Mouse (Mus musculus): ENCODE measurements around the gene Napa. TPM values are rescaled to one million over a fixed set of nuclear protein-coding genes. Genes with fewer than 3 reads are reported as not detected.

Napa gene
- polyA plus RNA-seq, 1 experiment from 2014 or later = 239 TPM

GRCm38 (mm10) chr7:16101726-16102475, 3.6 kb downstream of the Napa start:
- Histone ChIP-seq H3K9me3 (no peaks in the 10 kb centered on the region), H3K4me1 (replicated peaks) (peaks cover 56% of the 10 kb centered on the region), H3K4me3 (no peak overlapping the region), H3K4me2 (no peak overlapping the region), H3K9ac (no peak overlapping the region), H3K27me3 (no peaks in the 10 kb centered on the region), H3K36me3 (no peaks in the 10 kb centered on the region), H3K27ac (replicated peaks) (no peak overlapping the region)
- no peak for ATAC-seq (ENCODE audit: low FRiP score, low read depth)
- WGBS = 70% methylated on average over 15 of the region's 15 CpGs

GRCm38 (mm10) chr7:16102686-16103226, 4.5 kb downstream of the Napa start:
- H3K4me1 ChIP-seq (replicated peaks) = peaks cover 53% of the 10 kb centered on the region
- no peak overlapping the region for H3K27ac ChIP-seq (replicated peaks)
- no peak overlapping the region for H3K9ac ChIP-seq

GRCm38 (mm10) chr7:16103760-16104159, 5.5 kb downstream of the Napa start:
- 0 out of 2 replicates have a peak overlapping the region, but pooled peaks have one; percentile 52 for H3K27ac ChIP-seq (replicated peaks)
- H3K4me2 ChIP-seq = no peak overlapping the region
- H3K9ac ChIP-seq = no peak overlapping the region
- H3K4me1 ChIP-seq (replicated peaks) = peaks cover 52% of the 10 kb centered on the region
- 48% methylated on average over 6 of the region's 6 CpGs for WGBS
- H3K27me3 ChIP-seq = no peaks in the 10 kb centered on the region
- H3K4me3 ChIP-seq = no peak overlapping the region
- no peaks in the 10 kb centered on the region for H3K9me3 ChIP-seq
- peaks cover 16% of the 10 kb centered on the region for H3K36me3 ChIP-seq
- ATAC-seq (ENCODE audit: low FRiP score, low read depth) = peak; percentile 50

More at GRCm38 (mm10) chr7:16102686-16103226, 4.5 kb downstream of the Napa start:
- Histone ChIP-seq H3K36me3 (peaks cover 8% of the 10 kb centered on the region), H3K27me3 (no peaks in the 10 kb centered on the region), H3K9me3 (no peaks in the 10 kb centered on the region), H3K4me3 (no peak overlapping the region), H3K4me2 (no peak overlapping the region)
- no peak for ATAC-seq (ENCODE audit: low FRiP score, low read depth)
- 89% methylated on average over 5 of the region's 5 CpGs for WGBS

GRCm38 (mm10) chr7:16104611-16105388, 6.5 kb downstream of the Napa start:
- no peak overlapping the region for H3K4me3 ChIP-seq
- no peak overlapping the region for H3K9ac ChIP-seq
- no peak for ATAC-seq (ENCODE audit: low FRiP score, low read depth)
- H3K9me3 ChIP-seq = no peaks in the 10 kb centered on the region
- WGBS = 83% methylated on average over 7 of the region's 7 CpGs
- no peak overlapping the region for H3K4me2 ChIP-seq
- no peaks in the 10 kb centered on the region for H3K27me3 ChIP-seq
- peaks cover 43% of the 10 kb centered on the region for H3K4me1 ChIP-seq (replicated peaks)
- no peak overlapping the region for H3K27ac ChIP-seq (replicated peaks)
- H3K36me3 ChIP-seq = peaks cover 27% of the 10 kb centered on the region

GRCm38 (mm10) chr7:16108886-16109542, 10.8 kb downstream of the Napa start:
- Histone ChIP-seq H3K27ac (replicated peaks) (no peak overlapping the region), H3K27me3 (no peaks in the 10 kb centered on the region), H3K9me3 (no peaks in the 10 kb centered on the region), H3K4me3 (no peak overlapping the region), H3K4me2 (no peak overlapping the region), H3K4me1 (replicated peaks) (peaks cover 3% of the 10 kb centered on the region; the same call in 1 of the 2 replicates), H3K9ac (no peak overlapping the region), H3K36me3 (peaks cover 66% of the 10 kb centered on the region)
- 93% methylated on average over 9 of the region's 9 CpGs for WGBS
- no peak for ATAC-seq (ENCODE audit: low FRiP score, low read depth)

- Histone ChIP-seq H3K4me2 (no peak overlapping the region), H3K27ac (replicated peaks) (no peak overlapping the region), H3K4me1 (replicated peaks) (no peaks in the 10 kb centered on the region), H3K27me3 (no peaks in the 10 kb centered on the region), H3K9me3 (no peaks in the 10 kb centered on the region), H3K9ac (no peak overlapping the region), H3K36me3 (peaks cover 78% of the 10 kb centered on the region), H3K4me3 (no peak overlapping the region)
- 97% methylated on average over 8 of the region's 8 CpGs for WGBS
- no peak for ATAC-seq (ENCODE audit: low FRiP score, low read depth)
Measured at GRCm38 (mm10) chr7:16110158-16110557, 11.9 kb downstream of the Napa start.

- no peak overlapping the region for H3K4me3 ChIP-seq
- H3K27me3 ChIP-seq = no peaks in the 10 kb centered on the region
- ATAC-seq (ENCODE audit: low FRiP score, low read depth) = no peak
- H3K27ac ChIP-seq (replicated peaks) = no peak overlapping the region
- H3K4me2 ChIP-seq = no peak overlapping the region
- no peak overlapping the region for H3K9ac ChIP-seq
- peaks cover 90% of the 10 kb centered on the region for H3K36me3 ChIP-seq
- 93% methylated on average over 7 of the region's 7 CpGs for WGBS
- H3K9me3 ChIP-seq = no peaks in the 10 kb centered on the region
- no peaks in the 10 kb centered on the region for H3K4me1 ChIP-seq (replicated peaks)
Measured at GRCm38 (mm10) chr7:16111284-16112090, 13.2 kb downstream of the Napa start.

- H3K36me3 ChIP-seq = peaks cover 63% of the 10 kb centered on the region
- 98% methylated on average over 7 of the region's 7 CpGs for WGBS
- ATAC-seq (ENCODE audit: low FRiP score, low read depth) = no peak
Measured at GRCm38 (mm10) chr7:16116418-16116817, 18.2 kb downstream of the Napa start.

GRCm38 (mm10) chr7:16117100-16117499, 18.8 kb downstream of the Napa start:
- Histone ChIP-seq H3K9me3 (no peaks in the 10 kb centered on the region), H3K36me3 (peaks cover 56% of the 10 kb centered on the region), H3K4me3 (no peak overlapping the region), H3K4me2 (no peak overlapping the region), H3K4me1 (replicated peaks) (peaks cover 15% of the 10 kb centered on the region), H3K27ac (replicated peaks) (no peak overlapping the region), H3K9ac (no peak overlapping the region), H3K27me3 (no peaks in the 10 kb centered on the region)
- WGBS = 77% methylated on average over 3 of the region's 3 CpGs
- ATAC-seq (ENCODE audit: low FRiP score, low read depth) = no peak

More at GRCm38 (mm10) chr7:16116418-16116817, 18.2 kb downstream of the Napa start:
- H3K4me3 ChIP-seq = no peak overlapping the region
- H3K9me3 ChIP-seq = no peaks in the 10 kb centered on the region
- H3K27ac ChIP-seq (replicated peaks) = no peak overlapping the region
- no peaks in the 10 kb centered on the region for H3K27me3 ChIP-seq
- peaks cover 15% of the 10 kb centered on the region for H3K4me1 ChIP-seq (replicated peaks)
- H3K4me2 ChIP-seq = no peak overlapping the region
- H3K9ac ChIP-seq = no peak overlapping the region

GRCm38 (mm10) chr7:16119569-16120261, 21.5 kb downstream of the Napa start, which contains the start of gene Kptn:
Gene Kptn (plus strand): TSS chr7:16119895.
- peak within 1 kb of the TSS; percentile 68 for H3K4me3 ChIP-seq
- H3K27ac ChIP-seq (replicated peaks) = peak within 1 kb of the TSS; percentile 95
- H3K27me3 ChIP-seq = no peaks in the 10 kb centered on the region
- H3K9me3 ChIP-seq = no peaks in the 10 kb centered on the region
- H3K9ac ChIP-seq = peak within 1 kb of the TSS; percentile 84
- peaks cover 15% of the 10 kb centered on the region for H3K4me1 ChIP-seq (replicated peaks)
- H3K36me3 ChIP-seq = peaks cover 31% of the 10 kb centered on the region
- peak within 1 kb of the TSS; percentile 74 for H3K4me2 ChIP-seq
- 2% methylated on average over 33 of the region's 33 CpGs for WGBS
- peak; percentile 88 for ATAC-seq (ENCODE audit: low FRiP score, low read depth)

GRCm38 (mm10) chr7:16120262-16120600, 22.0 kb downstream of the Napa start:
- Histone ChIP-seq H3K4me3 (peak overlapping the region; percentile 68), H3K36me3 (peaks cover 26% of the 10 kb centered on the region), H3K4me2 (peak overlapping the region; percentile 74), H3K9me3 (no peaks in the 10 kb centered on the region), H3K4me1 (replicated peaks) (peaks cover 15% of the 10 kb centered on the region), H3K9ac (peak overlapping the region; percentile 84), H3K27me3 (no peaks in the 10 kb centered on the region), H3K27ac (replicated peaks) (peak overlapping the region; percentile 95; the same call in 1 of the 2 replicates)
- peak; percentile 6; the same call in 1 of the 2 replicates for ATAC-seq (ENCODE audit: low FRiP score, low read depth)
- WGBS = 52% methylated on average over 9 of the region's 9 CpGs
